Mouse (Mus musculus): ENCODE measurements around the gene Gm37240.

Gm37240 gene

GRCm38 (mm10) chr3:85571276-85571675, 316.0 kb downstream of the Gm37240 start:
- peak; percentile 65 to 67 for DNase-seq

- DNase-seq = no peak
These were observed 322.7 kb downstream of the Gm37240 start for GRCm38 (mm10) chr3:85564603-85565002.

- no peak for DNase-seq
These were observed 333.5 kb downstream of the Gm37240 start for GRCm38 (mm10) chr3:85553731-85554277.

GRCm38 (mm10) chr3:85551352-85551751, 336.0 kb downstream of the Gm37240 start:
- no peak for DNase-seq

GRCm38 (mm10) chr3:85550312-85550711, 337.0 kb downstream of the Gm37240 start:
- no peak for DNase-seq

GRCm38 (mm10) chr3:85543652-85544051, 343.7 kb downstream of the Gm37240 start:
- no peak for DNase-seq

- no peak for DNase-seq
These were observed 344.6 kb downstream of the Gm37240 start for GRCm38 (mm10) chr3:85542765-85543164.

GRCm38 (mm10) chr3:85535621-85536520, 351.4 kb downstream of the Gm37240 start:
- no peak for DNase-seq

GRCm38 (mm10) chr3:85535042-85535441, 352.3 kb downstream of the Gm37240 start:
- DNase-seq = peak; percentile 68 to 75

GRCm38 (mm10) chr3:85532376-85532775, 354.9 kb downstream of the Gm37240 start:
- no peak for DNase-seq

GRCm38 (mm10) chr3:85530601-85531161, 356.6 kb downstream of the Gm37240 start:
- DNase-seq = no peak

- DNase-seq = no peak
These were observed 365.9 kb downstream of the Gm37240 start for GRCm38 (mm10) chr3:85521311-85521907.

- peak; percentile 42 to 58 for DNase-seq
These were observed 368.6 kb downstream of the Gm37240 start for GRCm38 (mm10) chr3:85518668-85519067.

- DNase-seq = no peak
These were observed 369.2 kb downstream of the Gm37240 start for GRCm38 (mm10) chr3:85518072-85518471.

- no peak for DNase-seq
These were observed 370.4 kb downstream of the Gm37240 start for GRCm38 (mm10) chr3:85516739-85517396.

- peak; percentile 37 to 39 for DNase-seq
These were observed 372.6 kb downstream of the Gm37240 start for GRCm38 (mm10) chr3:85514700-85515099.

- no peak for DNase-seq
These were observed 378.5 kb downstream of the Gm37240 start for GRCm38 (mm10) chr3:85508717-85509279.

- no peak for DNase-seq
These were observed 387.2 kb downstream of the Gm37240 start for GRCm38 (mm10) chr3:85500096-85500495.

GRCm38 (mm10) chr3:85496146-85496545, 391.2 kb downstream of the Gm37240 start:
- no peak for DNase-seq

GRCm38 (mm10) chr3:85493796-85494195, 393.5 kb downstream of the Gm37240 start:
- no peak for DNase-seq

- DNase-seq = no peak
These were observed 397.1 kb downstream of the Gm37240 start for GRCm38 (mm10) chr3:85490204-85490603.

- no peak for DNase-seq
These were observed 399.9 kb downstream of the Gm37240 start for GRCm38 (mm10) chr3:85487379-85487778.
